Mouse (Mus musculus) activated CD4-positive, CD25-positive, alpha-beta regulatory T cell, adult 4 months (primary cell): Measurements from ENCODE around the gene Gxylt1. TPM values are rescaled to one million over a fixed set of nuclear protein-coding genes. Genes with fewer than 3 reads are reported as not detected.
"Not testable (repeated sequence)": the region's sequence is repeated elsewhere in the genome, so short reads cannot be mapped to it uniquely, and the experiment has no call there.

Experiments
- ATAC-seq: one replicate; pipeline ENCODE4 v1.8.0; 2017
- polyA plus RNA-seq, 2 experiments: library from polyadenylated mRNA; unstranded; fragments of 100-300 nt; shearing (Covaris generic); gene quantifications; one replicate each; pipeline ENCODE4 v1.2.1; 2017

Gxylt1 gene
- polyA plus RNA-seq, 2 experiments from 2014 or later, result 4.6 to 6.4 TPM

- ATAC-seq, result no peak
Measured at GRCm38 (mm10) chr15:93262818-93263217, 12.2 kb downstream of the Gxylt1 start.

DNA sequence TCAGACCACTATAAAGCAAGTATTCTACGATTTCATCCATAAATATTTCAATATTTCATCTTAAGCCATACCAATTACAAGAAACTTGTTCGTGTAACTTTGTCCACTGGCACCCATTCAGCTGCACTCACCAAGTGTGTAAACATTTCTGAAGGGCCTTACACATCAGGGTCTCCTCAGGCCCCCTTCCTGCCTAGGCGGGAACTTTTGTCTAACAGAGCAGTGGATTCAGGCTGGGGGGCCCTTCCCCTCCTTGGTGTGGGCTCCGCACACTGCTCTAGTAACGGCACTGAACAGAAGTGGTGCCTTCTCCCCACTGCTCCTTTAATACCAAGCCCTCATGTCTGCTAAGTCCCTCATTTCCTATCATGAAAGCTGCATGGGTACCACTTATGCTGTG, 12.7 kb downstream of the Gxylt1 start:
- no peak for ATAC-seq

DNA sequence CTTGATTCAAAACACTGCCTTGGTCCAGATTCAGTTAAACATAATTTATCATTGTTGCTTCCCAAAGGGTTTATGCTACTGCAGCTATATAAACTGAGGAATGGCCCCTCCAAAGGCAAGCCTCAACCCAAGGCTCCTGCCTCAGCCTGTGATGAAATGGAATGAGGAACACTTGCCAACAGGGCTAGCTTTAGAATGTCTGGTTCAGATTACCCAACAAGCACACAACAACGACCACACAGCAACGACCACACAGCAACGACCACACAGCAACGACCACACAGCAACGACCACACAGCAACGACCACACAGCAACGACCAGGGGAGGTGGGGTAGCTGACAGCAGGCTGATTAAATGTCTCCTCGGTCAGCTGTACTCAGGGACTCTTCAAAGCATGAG, 15.0 kb downstream of the Gxylt1 start:
- no peak for ATAC-seq

DNA sequence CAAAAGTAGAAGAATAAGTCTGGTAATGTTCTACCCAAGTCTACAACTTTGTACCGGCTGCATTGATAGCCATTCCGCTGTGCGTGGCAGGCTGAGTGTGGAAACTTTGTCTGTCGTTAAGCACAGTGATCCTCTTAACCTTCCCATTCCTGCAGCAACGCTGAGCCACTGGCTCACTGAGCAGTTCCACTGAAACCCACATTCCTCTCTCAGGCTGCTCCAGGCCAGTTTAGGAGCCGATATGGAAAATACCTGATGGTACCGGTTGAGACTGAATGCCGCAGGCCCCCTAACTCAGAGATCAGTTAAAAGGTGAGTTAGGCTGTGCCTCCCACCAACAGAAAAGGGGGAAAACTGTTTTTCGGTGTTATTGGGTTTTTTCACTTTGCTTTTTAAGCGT, 19.7 kb downstream of the Gxylt1 start:
- ATAC-seq, result no peak

GRCm38 (mm10) chr15:93253172-93253571, 21.8 kb downstream of the Gxylt1 start:
- ATAC-seq, result no peak

DNA sequence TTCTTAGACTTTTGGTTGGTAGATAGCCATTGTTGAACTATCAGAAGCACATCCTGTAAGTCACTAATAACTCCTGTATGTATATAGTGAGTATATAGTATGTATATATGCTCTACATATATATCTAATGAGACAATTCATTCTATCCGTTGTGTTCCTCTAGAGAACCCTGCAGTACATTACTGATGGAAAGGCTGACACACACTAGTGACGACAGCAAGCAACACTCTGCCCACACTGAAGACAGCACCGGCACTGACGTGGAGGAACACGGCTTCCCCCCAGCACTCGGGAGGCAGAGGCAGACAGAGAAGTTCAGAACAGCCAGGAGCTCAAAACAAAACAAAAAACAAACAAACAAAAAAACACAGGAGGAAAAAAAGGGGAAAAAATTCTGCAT, 22.6 kb downstream of the Gxylt1 start:
- peak; percentile 45 for ATAC-seq

DNA sequence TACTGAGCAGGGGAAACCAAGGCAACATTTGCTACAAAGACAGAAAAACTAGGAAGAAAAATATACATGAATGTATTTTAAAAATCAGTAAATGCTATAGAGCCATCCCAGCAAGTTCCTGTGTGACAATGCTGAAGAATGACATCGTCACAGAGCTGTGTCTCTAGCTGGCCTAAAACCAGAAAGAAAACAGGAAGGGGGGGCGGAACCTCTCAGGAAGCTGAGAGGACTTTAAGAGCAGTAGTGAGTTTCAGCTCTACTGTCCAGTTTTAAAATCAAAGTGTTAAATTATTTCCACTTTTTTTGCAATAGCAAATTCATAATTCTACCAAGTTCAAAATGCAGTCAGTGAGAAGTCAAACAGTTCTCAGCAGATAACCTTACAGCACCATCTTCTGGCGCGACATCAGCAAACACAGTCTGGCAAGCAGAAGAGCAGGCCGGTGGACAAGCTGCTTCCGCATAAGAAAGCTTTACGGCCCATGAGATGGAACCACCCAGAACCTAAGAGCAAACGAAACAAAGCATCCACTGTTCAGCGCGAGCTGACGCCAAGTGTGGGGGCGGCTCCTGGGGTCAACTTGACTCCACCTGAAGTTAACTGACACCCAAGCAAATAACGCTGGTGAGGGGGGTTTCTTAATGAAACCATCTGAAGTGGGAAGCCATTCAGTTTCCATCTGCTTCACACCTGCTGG, 23.3 kb downstream of the Gxylt1 start:
- peak; percentile 66 for ATAC-seq

GRCm38 (mm10) chr15:93243202-93243601, 31.8 kb downstream of the Gxylt1 start:
- no peak for ATAC-seq

DNA sequence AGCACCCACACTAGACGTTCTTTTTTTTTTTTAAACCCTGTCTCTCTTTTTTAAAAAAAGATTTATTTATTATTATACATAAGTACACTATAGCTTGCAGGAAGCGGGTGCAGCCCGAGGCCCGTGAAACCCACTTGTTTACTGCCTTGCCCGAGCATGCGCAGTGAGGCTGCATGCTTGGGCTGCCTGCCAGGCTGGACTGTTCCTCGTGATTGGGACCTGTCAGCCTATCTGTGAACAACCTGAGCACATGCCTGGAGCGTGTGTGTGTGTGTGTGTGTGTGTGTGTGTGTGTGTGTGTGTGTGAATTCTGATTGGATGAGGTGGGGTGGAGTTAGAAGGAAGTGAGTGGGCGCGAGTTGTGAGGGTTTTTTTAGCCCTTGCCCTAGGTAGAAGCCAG, 38.5 kb downstream of the Gxylt1 start:
- ATAC-seq, result not testable (repeated sequence)

DNA sequence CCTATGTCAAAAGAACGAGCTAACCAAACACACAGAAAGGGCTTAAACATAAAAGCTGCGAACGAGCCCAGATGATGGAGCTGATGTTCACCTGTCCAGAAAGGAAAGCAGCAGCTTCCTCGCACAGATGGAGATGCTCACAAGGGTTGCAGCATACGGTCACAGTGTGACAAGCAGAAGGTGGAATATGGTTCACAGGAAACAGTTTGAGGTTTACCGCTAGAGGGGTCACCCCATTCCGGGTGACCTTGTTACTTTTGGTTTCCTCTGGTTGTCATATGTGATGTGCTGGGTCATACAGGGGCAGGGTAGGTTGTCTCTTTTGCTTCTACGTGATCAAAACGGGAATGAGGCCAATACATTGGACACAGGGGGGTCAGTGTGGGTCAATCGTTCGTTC, 46.0 kb downstream of the Gxylt1 start:
- ATAC-seq, result peak; percentile 86

- no peak for ATAC-seq
Measured at GRCm38 (mm10) chr15:93228375-93228774, 46.6 kb downstream of the Gxylt1 start.

- ATAC-seq, result peak; percentile 56
Measured at GRCm38 (mm10) chr15:93227764-93228079, 47.3 kb downstream of the Gxylt1 start.

DNA sequence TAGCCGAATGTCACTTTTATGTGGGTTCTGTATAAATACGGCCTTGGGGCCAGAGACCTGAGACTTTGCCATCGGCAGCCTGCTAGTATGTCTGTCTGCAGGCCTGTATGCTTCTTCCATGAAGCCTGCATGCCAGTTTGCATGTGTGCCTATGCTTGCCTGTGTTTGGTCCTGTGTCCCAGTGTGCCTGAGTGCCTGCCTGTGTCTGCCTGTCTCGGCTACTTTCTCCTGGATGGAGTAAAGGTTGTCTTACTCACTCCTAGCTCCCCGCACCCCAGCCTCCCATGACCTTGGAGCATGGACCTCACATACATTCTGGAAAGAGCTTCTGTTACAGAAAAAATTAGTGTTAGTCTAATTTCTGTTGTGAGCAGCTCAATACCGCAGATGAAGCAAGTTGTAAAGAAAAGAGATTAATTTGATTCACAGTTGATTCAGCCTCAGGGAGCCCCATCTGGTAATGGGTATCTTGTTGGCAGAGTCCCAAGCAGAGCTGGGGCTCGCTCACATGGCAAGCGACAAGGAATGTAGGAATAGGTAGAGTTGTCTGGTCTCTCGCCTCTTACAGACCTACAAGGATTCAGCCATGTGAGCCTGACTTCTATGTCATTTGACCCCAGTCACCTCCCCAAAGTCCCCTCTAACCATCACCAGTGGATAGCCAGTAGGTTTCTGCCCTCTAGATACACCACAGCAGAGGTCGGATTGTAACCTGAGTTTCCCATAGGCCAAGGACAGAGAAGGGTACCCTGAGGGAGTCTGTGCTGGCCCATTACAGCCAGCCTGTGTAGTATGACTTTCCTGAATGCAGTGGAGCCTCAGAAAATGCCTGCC, 47.8 kb downstream of the Gxylt1 start:
- no peak for ATAC-seq

DNA sequence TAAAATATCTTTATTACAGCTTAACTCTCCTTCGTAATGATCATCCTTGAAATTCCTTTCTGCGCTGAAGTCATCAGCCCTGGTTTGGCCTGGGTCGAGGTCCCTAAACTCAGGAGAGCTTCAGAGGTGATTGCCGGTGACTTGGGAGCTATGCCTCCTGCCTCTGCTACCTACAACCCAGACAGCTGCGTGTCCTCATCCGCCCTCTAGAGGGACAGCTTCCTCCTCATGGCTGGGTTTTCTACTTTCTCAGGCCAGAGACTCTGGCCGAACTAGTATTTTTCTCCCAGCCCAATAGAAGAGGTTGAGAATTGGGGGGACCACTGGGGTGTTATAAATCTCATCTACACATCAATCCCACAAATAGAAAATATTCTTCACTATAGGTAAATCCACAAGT, 52.5 kb downstream of the Gxylt1 start:
- ATAC-seq, result peak; percentile 40

- no peak for ATAC-seq
Measured at GRCm38 (mm10) chr15:93212617-93213016, 62.4 kb downstream of the Gxylt1 start.

- ATAC-seq, result no peak
Measured at GRCm38 (mm10) chr15:93204861-93205260, 70.1 kb downstream of the Gxylt1 start.

GRCm38 (mm10) chr15:93201956-93202355, 73.0 kb downstream of the Gxylt1 start:
- ATAC-seq, result no peak

DNA sequence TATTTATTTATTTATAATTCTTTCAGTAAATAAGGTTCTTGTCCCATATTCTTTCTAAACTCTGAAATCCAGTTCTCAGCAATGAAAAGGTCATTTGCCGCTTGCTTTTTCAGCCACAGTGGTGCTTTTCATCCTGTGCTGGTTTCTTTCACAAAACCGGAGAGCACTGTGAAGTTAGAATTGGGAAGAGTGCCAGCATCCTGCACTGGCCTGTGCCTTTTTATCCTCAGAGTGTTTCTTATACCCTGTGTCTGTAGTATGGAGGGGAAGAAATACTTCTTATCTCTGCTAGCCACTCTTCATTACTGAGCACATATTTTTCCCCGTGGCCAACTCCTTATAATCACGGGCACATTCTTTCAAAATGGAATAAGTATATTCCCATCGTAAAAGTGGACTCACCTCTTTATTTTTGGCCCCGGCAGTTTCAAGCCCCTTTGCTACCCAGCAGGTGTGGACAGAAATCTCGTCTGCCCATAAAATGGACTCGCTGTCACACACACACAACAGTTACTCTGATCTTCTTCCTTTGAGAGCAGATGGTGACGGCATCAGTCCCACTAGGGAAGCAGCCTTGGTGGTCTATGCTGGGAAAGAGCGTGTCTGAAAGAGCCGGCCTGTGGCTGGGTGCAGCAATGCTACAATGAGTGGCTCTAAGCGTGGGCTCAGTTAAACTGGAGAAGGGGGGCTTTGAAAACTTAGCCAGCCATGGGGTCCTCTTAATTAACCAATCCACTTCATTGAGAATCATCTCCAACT, 83.4 kb downstream of the Gxylt1 start:
- no peak for ATAC-seq

Other genes starting within 250 kb of the Gxylt1 start
- 10 to 100 TPM; 30.5 to 34.1 TPM for gene Yaf2, start 61.8 kb upstream of the Gxylt1 start, polyA plus RNA-seq
- 10 to 100 TPM; 82.4 to 97.3 TPM for gene Zcrb1, start 123.2 kb upstream of the Gxylt1 start, polyA plus RNA-seq
- gene Pphln1, start 123.2 kb upstream of the Gxylt1 start, polyA plus RNA-seq, result 10 to 100 TPM; 35.1 to 41.6 TPM